Mouse (Mus musculus) liver, embryonic 14.5 days (tissue): Measurements from ENCODE around the gene Klhl26.

Source experiments
- CTCF ChIP-seq: IDR thresholded peaks from 2 replicates; pipeline ENCODE4 v1.5.1; 2016; ENCODE audit warnings: antibody characterized with exemption, low read depth, control low read depth
- EP300 ChIP-seq: IDR thresholded peaks from 2 replicates; pipeline ENCODE4 v1.6.1; 2016; ENCODE audit warnings: antibody characterized with exemption, low read depth

GRCm38 (mm10) chr8:70469295-70469916, 7.4 kb downstream of the Klhl26 start:
- no peak for TF ChIP-seq CTCF
- no peak for TF ChIP-seq EP300
